Mouse (Mus musculus): Measurements from ENCODE around the gene Lrfn4. TPM values are rescaled to one million over a fixed set of nuclear protein-coding genes. Genes with fewer than 3 reads are reported as not detected.
"Not testable (repeated sequence)": the region's sequence is repeated elsewhere in the genome, so short reads cannot be mapped to it uniquely, and the experiment has no call there.

Gene Lrfn4
- polyA plus RNA-seq, 1 experiment: 33.5 TPM

- no peak for DNase-seq (ENCODE audit: extremely low spot score in 1 of 2, low spot score in 1 of 2)
These were observed 3.1 kb downstream of the Lrfn4 start for GRCm38 (mm10) chr19:4612181-4612961.

GRCm38 (mm10) chr19:4610109-4610508 is 5.4 kb downstream of the Lrfn4 start:
- DNase-seq (ENCODE audit: extremely low spot score in 1 of 2, low spot score in 1 of 2): no peak

- DNase-seq (ENCODE audit: extremely low spot score in 1 of 2, low spot score in 1 of 2): no peak
These were observed 7.0 kb downstream of the Lrfn4 start for GRCm38 (mm10) chr19:4608511-4608910.

GRCm38 (mm10) chr19:4607406-4607805 is 8.1 kb downstream of the Lrfn4 start:
- no peak for DNase-seq (ENCODE audit: extremely low spot score in 1 of 2, low spot score in 1 of 2)

GRCm38 (mm10) chr19:4605654-4606053 is 9.8 kb downstream of the Lrfn4 start:
- no peak for DNase-seq (ENCODE audit: extremely low spot score in 1 of 2, low spot score in 1 of 2)

GRCm38 (mm10) chr19:4603801-4604723 is 11.4 kb downstream of the Lrfn4 start:
- no peak for DNase-seq (ENCODE audit: extremely low spot score in 1 of 2, low spot score in 1 of 2)

- DNase-seq (ENCODE audit: extremely low spot score in 1 of 2, low spot score in 1 of 2): no peak
These were observed 13.0 kb downstream of the Lrfn4 start for GRCm38 (mm10) chr19:4602459-4602858.

- DNase-seq (ENCODE audit: extremely low spot score in 1 of 2, low spot score in 1 of 2): no peak
These were observed 19.4 kb downstream of the Lrfn4 start for GRCm38 (mm10) chr19:4596071-4596470.

- DNase-seq (ENCODE audit: extremely low spot score in 1 of 2, low spot score in 1 of 2): no peak
These were observed 21.5 kb downstream of the Lrfn4 start for GRCm38 (mm10) chr19:4593792-4594522.

GRCm38 (mm10) chr19:4590025-4590424 is 25.4 kb downstream of the Lrfn4 start:
- no peak for DNase-seq (ENCODE audit: extremely low spot score in 1 of 2, low spot score in 1 of 2)

GRCm38 (mm10) chr19:4589081-4589480 is 26.4 kb downstream of the Lrfn4 start:
- no peak for DNase-seq (ENCODE audit: extremely low spot score in 1 of 2, low spot score in 1 of 2)

- DNase-seq (ENCODE audit: extremely low spot score in 1 of 2, low spot score in 1 of 2): no peak
These were observed 27.0 kb downstream of the Lrfn4 start for GRCm38 (mm10) chr19:4588430-4588829.

- DNase-seq (ENCODE audit: extremely low spot score in 1 of 2, low spot score in 1 of 2): peak in 1 of 2 experiments; percentile 59
These were observed 28.0 kb downstream of the Lrfn4 start for GRCm38 (mm10) chr19:4587426-4587825.

- DNase-seq (ENCODE audit: extremely low spot score in 1 of 2, low spot score in 1 of 2): not testable (repeated sequence)
These were observed 28.7 kb downstream of the Lrfn4 start for GRCm38 (mm10) chr19:4586783-4587182.

- peak in 1 of 2 experiments; percentile 30 for DNase-seq (ENCODE audit: extremely low spot score in 1 of 2, low spot score in 1 of 2)
These were observed 31.6 kb downstream of the Lrfn4 start for GRCm38 (mm10) chr19:4583856-4584255.

GRCm38 (mm10) chr19:4579296-4579695 is 36.2 kb downstream of the Lrfn4 start:
- no peak for DNase-seq (ENCODE audit: extremely low spot score in 1 of 2, low spot score in 1 of 2)

- DNase-seq (ENCODE audit: extremely low spot score in 1 of 2, low spot score in 1 of 2): no peak
These were observed 36.7 kb downstream of the Lrfn4 start for GRCm38 (mm10) chr19:4578799-4579198.

GRCm38 (mm10) chr19:4573241-4573640 is 42.2 kb downstream of the Lrfn4 start:
- DNase-seq (ENCODE audit: extremely low spot score in 1 of 2, low spot score in 1 of 2): no peak

- no peak for DNase-seq (ENCODE audit: extremely low spot score in 1 of 2, low spot score in 1 of 2)
These were observed 43.0 kb downstream of the Lrfn4 start for GRCm38 (mm10) chr19:4572467-4572866.

GRCm38 (mm10) chr19:4572061-4572460 is 43.4 kb downstream of the Lrfn4 start:
- no peak for DNase-seq (ENCODE audit: extremely low spot score in 1 of 2, low spot score in 1 of 2)

GRCm38 (mm10) chr19:4571658-4572057 is 43.8 kb downstream of the Lrfn4 start:
- no peak for DNase-seq (ENCODE audit: extremely low spot score in 1 of 2, low spot score in 1 of 2)

All from frontal cortex, adult 2 months (tissue).